Mouse (Mus musculus) brain, adult 2 months (tissue): ENCODE results near the gene Fscn2.

Experiments used
- DNase-seq: peaks from one replicate; pipeline ENCODE4 v3.0.0; 2011; ENCODE audit warnings: low read depth, low spot score

The Fscn2 gene

DNA sequence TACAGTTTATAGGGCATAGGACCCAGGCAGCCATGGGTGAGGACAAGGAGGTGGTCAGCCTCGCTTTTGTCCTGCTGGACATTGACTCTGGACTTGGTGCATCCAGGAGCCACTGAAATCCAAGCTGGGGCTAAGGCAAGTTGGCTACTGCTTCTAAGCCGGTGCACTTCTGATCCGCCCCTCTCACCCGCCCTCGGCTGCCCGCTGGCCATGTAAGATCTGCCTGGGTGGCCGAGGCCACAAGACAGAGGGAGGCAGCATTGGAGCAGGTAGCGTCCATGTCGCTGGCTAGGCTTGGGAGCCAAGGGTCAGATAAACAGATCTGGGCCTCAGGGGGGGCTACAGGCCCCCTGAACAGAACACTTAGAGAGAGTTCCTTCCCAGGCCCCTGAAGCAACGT lies at the start of gene Fscn2:
Gene Fscn2 (plus strand): TSS at position 240 of the 400 bp plus-strand sequence.
- no peak for DNase-seq

- no peak for DNase-seq
These were observed 49.8 kb upstream of the Fscn2 start for GRCm38 (mm10) chr11:120311561-120311960.

DNA sequence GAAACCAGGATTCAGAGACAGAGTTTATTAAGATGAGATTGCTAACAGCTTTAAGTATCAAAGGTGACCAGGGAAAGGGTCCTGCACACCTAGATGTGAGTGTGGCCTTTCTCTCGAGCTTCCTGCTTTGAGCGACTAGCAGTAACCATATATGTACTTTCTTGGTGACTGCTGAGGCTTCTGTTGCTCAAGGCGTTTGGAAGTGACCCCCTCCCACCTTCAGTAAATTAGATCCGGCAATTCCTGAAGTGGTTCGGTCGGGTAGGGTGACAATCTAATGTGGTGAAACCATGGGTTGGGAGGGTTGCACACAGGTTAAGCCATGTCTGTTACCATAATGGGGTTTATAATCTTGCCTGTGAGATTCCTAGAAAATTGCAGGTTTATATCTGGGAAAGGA lies 49.3 kb upstream of the Fscn2 start:
- no peak for DNase-seq

DNA sequence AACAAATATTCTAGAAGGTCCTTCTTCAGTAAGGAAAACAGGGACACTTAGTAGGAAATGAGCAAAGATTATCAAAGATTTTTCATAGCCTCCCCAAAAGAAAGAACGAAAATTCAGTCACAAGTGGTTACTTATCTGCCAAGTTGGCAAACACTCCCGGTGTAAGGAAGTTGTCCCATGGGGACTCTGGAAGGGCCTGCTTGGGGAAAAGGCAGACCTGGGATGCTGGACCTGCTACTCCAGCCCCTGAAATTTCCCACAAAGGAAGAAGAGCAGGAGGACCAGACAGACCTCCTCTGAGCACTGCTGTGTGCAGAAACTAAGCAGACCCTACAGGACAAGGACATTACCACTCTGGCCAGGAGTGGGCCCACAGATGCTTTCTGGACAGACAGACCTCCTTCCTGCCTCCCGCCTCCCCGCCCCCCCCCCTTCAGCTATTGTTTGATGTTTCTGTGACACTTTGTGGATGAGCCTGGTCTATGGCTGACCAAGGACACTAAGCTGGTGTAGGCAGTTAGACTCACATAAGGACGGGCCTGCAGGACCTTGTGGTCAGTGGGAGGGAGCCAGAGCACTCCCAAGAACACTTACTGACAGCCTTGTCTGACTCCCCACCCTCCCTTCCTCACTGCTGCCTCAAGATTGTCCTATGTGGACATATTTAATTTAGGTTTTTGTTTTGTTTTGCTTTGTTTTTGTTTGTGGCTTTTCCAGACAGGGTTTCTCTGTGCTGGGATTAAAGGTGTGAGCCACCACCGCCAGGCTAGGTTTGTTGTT lies 47.2 kb upstream of the Fscn2 start:
- no peak for DNase-seq

DNA sequence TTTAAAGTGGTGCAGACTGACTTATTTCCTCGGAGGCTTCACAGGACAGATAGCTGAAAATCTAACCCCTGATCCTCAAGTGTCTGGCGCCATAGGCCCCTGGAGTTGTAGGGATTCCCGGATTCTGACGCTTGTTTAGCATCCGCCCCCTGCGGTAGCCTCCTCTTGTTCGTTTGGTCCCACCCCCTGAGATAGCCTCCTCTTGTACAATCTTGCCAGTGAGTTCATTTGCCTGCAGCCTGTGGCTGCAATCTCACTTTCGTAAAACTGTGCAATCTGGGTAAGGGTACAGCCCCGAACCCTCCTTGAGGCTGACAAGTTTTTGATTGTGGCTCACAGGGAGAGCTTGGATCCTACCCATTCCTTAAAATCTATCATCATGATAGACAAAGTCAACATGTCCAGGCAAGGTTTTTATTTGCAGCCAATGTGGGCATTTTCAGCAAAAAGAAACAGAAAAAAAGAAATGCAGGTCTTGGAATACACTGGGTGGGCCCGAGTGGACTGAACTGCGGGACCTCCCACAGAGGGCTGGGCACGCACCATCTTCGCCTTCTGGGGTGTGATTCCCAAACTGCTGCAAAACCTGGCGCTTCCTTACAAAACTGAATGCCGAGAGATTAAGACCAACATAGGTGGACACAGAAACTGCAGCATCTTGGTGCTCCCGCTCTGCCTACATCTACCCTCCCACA lies 46.5 kb upstream of the Fscn2 start:
- DNase-seq = no peak

- peak; percentile 86 for DNase-seq
These were observed 45.9 kb upstream of the Fscn2 start for GRCm38 (mm10) chr11:120315416-120315761.

DNA sequence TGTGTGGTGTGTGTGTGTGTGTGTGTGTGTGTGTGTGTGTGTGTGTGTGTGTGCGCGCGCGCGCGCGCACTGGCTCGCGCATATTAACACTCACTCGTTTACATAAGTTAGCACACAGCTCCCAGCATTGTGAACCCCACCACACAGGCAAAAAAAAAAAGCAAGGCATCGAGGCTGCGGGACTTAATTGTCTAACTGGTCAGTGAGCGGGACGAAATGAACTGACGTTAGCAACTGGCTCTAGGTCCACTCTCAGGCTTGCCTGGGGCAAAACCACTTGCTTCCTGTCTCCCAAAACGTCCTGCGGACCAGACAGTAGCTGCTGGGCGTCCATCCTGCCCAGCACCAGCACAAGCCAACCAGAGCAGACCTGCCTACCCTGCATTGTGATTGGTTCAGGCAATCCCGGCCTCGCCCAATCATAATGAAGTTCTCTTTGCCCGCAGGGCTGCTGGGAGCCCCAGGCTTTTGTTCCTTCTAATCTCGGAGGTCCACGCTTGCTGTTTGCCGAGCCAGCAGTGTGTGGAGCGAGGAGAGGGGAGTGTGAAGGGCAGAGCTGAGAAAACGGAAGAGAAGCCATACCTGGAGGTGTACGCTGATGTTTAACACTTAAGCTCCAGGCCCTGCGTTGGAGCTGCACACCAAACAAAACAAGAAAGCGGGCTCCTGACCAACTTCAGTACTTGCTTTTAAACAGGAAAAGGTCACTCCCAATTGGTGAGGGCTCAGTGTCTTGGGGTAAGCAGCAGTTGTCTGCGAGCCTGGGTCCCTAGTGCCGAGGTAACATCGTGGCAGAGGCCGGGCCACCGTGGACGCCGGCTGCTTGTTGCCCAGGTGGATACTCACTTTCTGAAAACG lies 45.3 kb upstream of the Fscn2 start:
- peak; percentile 99 for DNase-seq

DNA sequence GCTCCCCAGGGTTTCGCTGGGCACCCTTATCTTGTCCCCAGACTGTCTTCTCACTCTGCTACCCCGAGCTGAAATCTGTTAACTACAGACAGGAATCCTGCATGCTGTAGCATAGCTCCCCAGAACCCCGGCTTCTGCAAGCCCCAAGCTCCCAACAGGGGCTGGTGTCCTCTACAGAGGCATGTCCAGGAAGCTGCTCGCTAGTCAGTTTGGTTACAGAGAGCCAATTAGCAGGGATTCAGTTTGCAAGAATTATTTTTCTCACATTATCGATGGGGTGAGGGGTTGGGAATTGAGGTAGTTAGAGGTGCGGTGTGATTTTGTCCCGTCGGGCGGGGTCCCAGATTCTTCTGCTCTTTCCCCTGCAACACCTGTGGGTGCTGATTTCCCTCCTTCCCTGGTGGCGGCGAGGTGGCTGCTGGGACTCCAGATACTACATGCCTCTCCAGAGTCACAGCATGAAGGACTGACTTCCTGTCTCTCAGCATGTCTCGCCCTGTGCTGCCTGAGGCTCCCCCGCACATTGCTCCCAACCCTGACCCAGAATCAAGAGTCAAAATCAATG lies 44.6 kb upstream of the Fscn2 start:
- peak; percentile 43 for DNase-seq

DNA sequence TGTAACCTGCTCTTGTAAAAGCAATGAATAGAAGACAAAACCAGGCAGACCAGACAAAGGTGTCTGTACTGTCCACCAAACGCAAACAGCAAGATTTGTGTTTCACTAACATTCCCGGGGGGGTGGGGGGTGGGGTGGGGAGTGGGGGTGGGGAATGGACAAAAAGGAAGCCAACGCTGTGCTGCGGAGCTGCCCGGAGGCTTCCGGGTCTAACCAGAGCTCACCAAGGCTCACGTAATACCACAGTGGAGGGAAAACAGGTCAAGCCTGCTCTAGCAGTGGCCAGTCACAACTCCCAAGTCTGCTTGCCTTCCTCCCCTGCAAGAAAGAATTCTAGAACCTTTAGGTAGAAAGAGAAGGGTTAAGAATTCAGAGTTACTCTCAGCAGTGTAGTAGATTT lies 43.9 kb upstream of the Fscn2 start:
- no peak for DNase-seq

GRCm38 (mm10) chr11:120319310-120319709 lies 42.0 kb upstream of the Fscn2 start:
- no peak for DNase-seq

- no peak for DNase-seq
These were observed 41.2 kb upstream of the Fscn2 start for GRCm38 (mm10) chr11:120320156-120320555.

GRCm38 (mm10) chr11:120335431-120336021 lies 25.8 kb upstream of the Fscn2 start:
- no peak for DNase-seq

GRCm38 (mm10) chr11:120337447-120337846 lies 23.9 kb upstream of the Fscn2 start:
- DNase-seq = no peak

DNA sequence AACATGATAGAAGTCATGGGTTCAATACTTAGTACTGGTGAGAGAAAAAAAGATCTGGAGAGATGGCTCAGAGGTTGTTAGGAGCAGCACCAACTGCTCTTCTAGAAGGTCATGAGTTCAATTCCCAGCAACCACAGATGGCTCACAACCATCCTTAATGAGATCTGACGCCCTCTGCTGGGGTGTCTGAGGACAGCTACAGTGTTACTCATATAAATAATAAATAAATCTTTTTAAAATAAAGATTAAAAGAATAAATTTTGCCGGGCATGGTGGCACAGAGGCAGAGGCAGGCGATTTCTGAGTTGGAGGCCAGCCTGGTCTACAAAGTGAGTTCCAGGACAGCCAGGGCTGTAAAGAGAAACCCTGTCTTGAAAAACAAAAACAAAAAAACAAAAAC lies 22.5 kb upstream of the Fscn2 start:
- no peak for DNase-seq

DNA sequence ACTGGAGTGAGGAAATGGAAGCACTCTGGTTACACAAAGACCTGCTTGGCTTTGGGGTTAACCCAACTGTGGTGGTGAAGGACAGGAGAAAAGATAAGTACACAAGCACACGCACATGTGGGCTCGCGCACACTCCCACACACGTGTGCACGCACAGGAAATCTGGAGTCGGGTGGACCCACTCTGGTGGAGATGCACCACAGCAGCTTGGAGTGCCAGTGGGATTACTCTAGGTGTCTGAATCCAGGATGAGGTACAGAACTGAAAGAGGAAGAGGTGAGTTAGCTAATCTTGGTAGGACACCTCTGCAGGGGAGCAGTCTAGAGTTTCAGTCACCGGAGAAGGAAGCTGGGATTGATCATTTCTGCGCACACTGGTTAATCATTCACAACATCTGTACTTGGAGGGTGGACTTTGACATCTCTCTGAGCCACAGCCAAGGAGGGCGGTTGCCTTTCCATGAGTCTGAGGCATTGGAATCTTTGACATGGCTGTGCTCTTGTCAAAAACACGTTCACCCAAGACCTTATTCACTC lies 21.3 kb upstream of the Fscn2 start:
- DNase-seq = no peak

DNA sequence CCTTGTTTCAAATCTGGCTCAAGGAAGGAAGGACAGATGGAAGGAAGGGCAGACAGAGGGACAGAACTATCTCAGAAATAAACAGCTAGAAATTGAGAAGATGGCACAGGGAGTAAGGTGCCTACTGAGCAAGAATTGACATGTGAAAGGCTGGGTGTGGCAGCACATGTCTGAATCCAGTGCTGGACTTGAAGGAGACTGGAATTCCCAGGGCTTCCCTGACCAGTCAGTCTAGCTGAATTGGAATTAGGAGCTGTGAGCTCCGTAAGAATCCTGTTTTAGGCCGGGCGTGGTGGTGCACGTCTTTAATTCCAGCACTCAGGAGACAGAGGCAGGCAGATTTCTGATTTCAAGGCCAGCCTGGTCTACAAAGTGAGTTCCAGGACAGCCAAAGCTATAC lies 19.7 kb upstream of the Fscn2 start:
- no peak for DNase-seq

GRCm38 (mm10) chr11:120342656-120343160 lies 18.6 kb upstream of the Fscn2 start:
- DNase-seq = no peak

GRCm38 (mm10) chr11:120343519-120344309 lies 17.6 kb upstream of the Fscn2 start:
- DNase-seq = peak; percentile 1

- DNase-seq = no peak
These were observed 16.9 kb upstream of the Fscn2 start for GRCm38 (mm10) chr11:120344310-120344920.
